ENCODE assay signal across 20 mouse cellular contexts in genomic region chr2:147359716-147360115, GRCm38 (mm10). TPM values are rescaled to one million over a fixed set of nuclear protein-coding genes. Genes with fewer than 3 reads are reported as not detected.
"Had no signal": no experiment of that assay in that cellular context is flagged by ENCODE, and none has a peak within 500 bp of the region (broad histone marks: within the 10 kb centered on the region; RNA-seq: fewer than 3 reads in every experiment).

No protein-coding gene starts in this region.

- H3K27ac ChIP-seq: kidney, postnatal 0 days; limb, embryonic 15.5 days; liver, embryonic 12.5 days; midbrain, embryonic 12.5 days; neural tube, embryonic 12.5 days; stomach, postnatal 0 days had no signal

- H3K9me3 ChIP-seq: limb, embryonic 15.5 days; liver, embryonic 12.5 days; midbrain, embryonic 12.5 days; neural tube, embryonic 12.5 days had no signal

- H3K4me3 ChIP-seq: limb, embryonic 15.5 days; liver, embryonic 12.5 days; midbrain, embryonic 12.5 days; myocyte; neural tube, embryonic 12.5 days had no signal

- H3K36me3 ChIP-seq: limb, embryonic 15.5 days; liver, embryonic 12.5 days; midbrain, embryonic 12.5 days; neural tube, embryonic 12.5 days had no signal

- DNase-seq: kidney, adult 11 months; kidney, adult 9 months; kidney, postnatal 36 days; layer of hippocampus, adult 9-11 months; layer of hippocampus, postnatal 36 days; left cerebral cortex, postnatal 4 days; lung, embryonic 14.5 days; lung, postnatal 10 days; lung, postnatal 4 days; right cerebral cortex, adult 18-20 months; right cerebral cortex, postnatal 25 days had no signal

- H3K4me1 ChIP-seq: liver, embryonic 12.5 days; midbrain, embryonic 12.5 days; neural tube, embryonic 12.5 days had no signal

- ATAC-seq: liver, embryonic 12.5 days had no signal

- H3K9ac ChIP-seq: limb, embryonic 15.5 days; liver, embryonic 12.5 days; lung, embryonic 14.5 days; midbrain, embryonic 12.5 days; neural tube, embryonic 12.5 days had no signal

- H3K4me2 ChIP-seq: limb, embryonic 15.5 days; liver, embryonic 12.5 days; lung, embryonic 14.5 days; midbrain, embryonic 12.5 days; neural tube, embryonic 12.5 days had no signal

RNA-seq across cellular contexts. Expression of gene Pax1, which starts 2.0 kb away (rescaled TPM):
- polyA plus RNA-seq: kidney, postnatal 0 days; liver, embryonic 12.5 days; liver, embryonic 16.5 days; myocyte; small intestine, adult 2 months; stomach, postnatal 0 days had no signal
